8 mouse cellular contexts compared by ENCODE assay signal in genomic region chr9:107975399-107976386, GRCm38 (mm10). TPM values are rescaled to one million over a fixed set of nuclear protein-coding genes. Genes with fewer than 3 reads are reported as not detected.
DNase-seq lines count a peak whose midpoint lies in the region; ATAC-seq and TF ChIP-seq lines count a peak whose summit lies in the region.

TSS of gene Uba7 (plus strand) at chr9:107975505.

- H3K27me3 ChIP-seq in forebrain, embryonic 10.5 days (ENCODE audit: poor library complexity, severe bottlenecking): no peaks in the 10 kb centered on the region
- H3K27me3 ChIP-seq in forebrain, embryonic 15.5 days: no peaks in the 10 kb centered on the region
- no peaks in the 10 kb centered on the region for H3K27me3 ChIP-seq in Patski
- no peaks in the 10 kb centered on the region for H3K27me3 ChIP-seq in kidney, adult 2 months (replicated peaks; ENCODE audit: control insufficient read depth, insufficient read depth, low read length)
- no peaks in the 10 kb centered on the region for H3K27me3 ChIP-seq in lung, embryonic 16.5 days (ENCODE audit: control insufficient read depth, insufficient read depth, low read depth, low read length)

- TF ChIP-seq POLR2A in kidney, adult 2 months (IDR thresholded peaks at IDR 0.05; ENCODE audit: low read depth, low read length): no peak

- CTCF ChIA-PET in Patski (lab: Charles Lee): interaction anchor here (0.9 to 2.5 kb wide), 5 partner anchors 10 to 77 kb away, joined by 3 to 12 read pairs (median 5); partner anchors contain the start of genes Amigo3 and Inka1

- ATAC-seq in forebrain, embryonic 15.5 days (replicated peaks): no peak
- peak; percentile 73 for ATAC-seq in Patski
- ATAC-seq in erythroid progenitor cell, adult 5-6 weeks (replicated peaks; ENCODE audit: low FRiP score, poor library complexity, severe bottlenecking): peak; percentile 65
- ATAC-seq in lung, embryonic 16.5 days (ENCODE audit: low read depth): peak; percentile 30

- peaks cover 6% of the 10 kb centered on the region for H3K4me1 ChIP-seq in forebrain, embryonic 10.5 days
- H3K4me1 ChIP-seq in forebrain, embryonic 15.5 days: no peaks in the 10 kb centered on the region
- H3K4me1 ChIP-seq in kidney, adult 2 months (ENCODE audit: control insufficient read depth, insufficient read depth, low read length): no peaks in the 10 kb centered on the region
- peaks cover 8% of the 10 kb centered on the region for H3K4me1 ChIP-seq in lung, embryonic 16.5 days (replicated peaks; ENCODE audit: control insufficient read depth, insufficient read depth, low read length)

- H3K4me2 ChIP-seq in forebrain, embryonic 15.5 days (replicated peaks): no peak within 1 kb of the TSS
- H3K4me2 ChIP-seq in lung, embryonic 16.5 days (ENCODE audit: low read depth, low read length): peak within 1 kb of the TSS; percentile 38

- no peaks in the 10 kb centered on the region for H3K9me3 ChIP-seq in forebrain, embryonic 10.5 days
- H3K9me3 ChIP-seq in forebrain, embryonic 15.5 days: no peaks in the 10 kb centered on the region
- no peaks in the 10 kb centered on the region for H3K9me3 ChIP-seq in lung, embryonic 16.5 days (ENCODE audit: control insufficient read depth, low read length)

- TF ChIP-seq CTCF in Patski (IDR thresholded peaks at IDR 0.05): no peak
- TF ChIP-seq CTCF in kidney, adult 2 months (conservative IDR thresholded peaks at IDR 0.05; ENCODE audit: insufficient read depth, insufficient read length, low read depth, low read length): no peak

- in situ Hi-C loops in Patski (cut with MboI; ENCODE audit: low pct_unique_long_range_greater_than_20kb): no loop called here

- peak within 1 kb of the TSS; percentile 54 for H3K27ac ChIP-seq in forebrain, embryonic 10.5 days
- no peak within 1 kb of the TSS for H3K27ac ChIP-seq in forebrain, embryonic 15.5 days (replicated peaks)
- peak within 1 kb of the TSS; percentile 73 for H3K27ac ChIP-seq in kidney, adult 2 months (ENCODE audit: insufficient read depth, low read depth, low read length)
- peak within 1 kb of the TSS; percentile 67 for H3K27ac ChIP-seq in lung, embryonic 16.5 days (ENCODE audit: low read length)

- H3K9ac ChIP-seq in forebrain, embryonic 15.5 days (replicated peaks): no peak within 1 kb of the TSS
- H3K9ac ChIP-seq in lung, embryonic 16.5 days (ENCODE audit: low read length): peak within 1 kb of the TSS; percentile 54

- H3K36me3 ChIP-seq in forebrain, embryonic 10.5 days (replicated peaks): peaks cover 28% of the 10 kb centered on the region
- no peaks in the 10 kb centered on the region for H3K36me3 ChIP-seq in forebrain, embryonic 15.5 days
- no peaks in the 10 kb centered on the region for H3K36me3 ChIP-seq in kidney, adult 2 months (ENCODE audit: control insufficient read depth, insufficient read depth, low read length)
- no peaks in the 10 kb centered on the region; the same call in none of the 2 replicates for H3K36me3 ChIP-seq in lung, embryonic 16.5 days (ENCODE audit: control insufficient read depth, insufficient read depth, low read length)

- WGBS in forebrain, embryonic 10.5 days: 74% methylated on average over 12 of the region's 12 CpGs
- 74% methylated on average over 12 of the region's 12 CpGs for WGBS in forebrain, embryonic 15.5 days
- 55% methylated on average over 12 of the region's 12 CpGs for WGBS in kidney, adult 2 months
- 65% methylated on average over 12 of the region's 12 CpGs for WGBS in lung, embryonic 16.5 days

- POLR2A ChIA-PET in Patski (lab: Charles Lee): interaction anchor here (1.0 to 1.6 kb wide), 2 partner anchors 8 to 27 kb away, joined by 3 to 4 read pairs; partner anchors contain the start of gene Ip6k1

- DNase-seq in forebrain, embryonic 10.5 days (ENCODE audit: extremely low spot score, low spot score): no peak
- no peak for DNase-seq in Patski (ENCODE audit: low read depth, low spot score)
- peak; percentile 72 for DNase-seq in kidney, adult 2 months
- DNase-seq in thymus, postnatal 25 days: peak; percentile 61
- DNase-seq in right cerebral cortex, postnatal 25 days: no peak

- peak within 1 kb of the TSS; percentile 29 for H3K4me3 ChIP-seq in forebrain, embryonic 10.5 days
- H3K4me3 ChIP-seq in forebrain, embryonic 15.5 days: no peak within 1 kb of the TSS
- H3K4me3 ChIP-seq in kidney, adult 2 months (ENCODE audit: insufficient read depth, low read depth, low read length): peak within 1 kb of the TSS; percentile 60
- peak within 1 kb of the TSS; percentile 31 for H3K4me3 ChIP-seq in lung, embryonic 16.5 days (ENCODE audit: low read length)

RNA-seq across cellular contexts. Expression of gene Uba7, which starts in this region (rescaled TPM):
- polyA plus RNA-seq in forebrain, embryonic 10.5 days (2016; fragmentation: Nextera tagmentation; extraction: Ambion mirVana): 6.8 and 10.0 TPM in 2 replicates
- polyA plus RNA-seq in forebrain, embryonic 15.5 days (2015; fragmentation: Nextera tagmentation; extraction: Ambion mirVana): 2.5 and 2.9 TPM in 2 replicates
- 18.8 TPM for polyA plus RNA-seq in Patski (2021)
- total RNA-seq in erythroid progenitor cell, adult 5-6 weeks (2015; ENCODE audit: low replicate concordance): 365 and 400 TPM in 2 replicates
- total RNA-seq in erythroid progenitor cell, adult 5-6 weeks (2017; ENCODE audit: low replicate concordance): 262 and 332 TPM in 2 replicates
- polyA plus RNA-seq in kidney, adult 2 months (2012; rRNA removed): 42.4 and 43.0 TPM in 2 replicates
- polyA plus RNA-seq in lung, embryonic 16.5 days (2015; fragmentation: Nextera tagmentation; extraction: Ambion mirVana): 20.6 and 24.2 TPM in 2 replicates

Comparison
In these comparisons a context has a peak if more than half of its experiments do, and no peak if none do; other contexts are left out.
1. DNase-seq: peak in kidney, adult 2 months (single experiment) and thymus, postnatal 25 days (single experiment); none in forebrain, embryonic 10.5 days (single experiment), Patski (single experiment) and right cerebral cortex, postnatal 25 days (single experiment).